In the genomic region with DNA sequence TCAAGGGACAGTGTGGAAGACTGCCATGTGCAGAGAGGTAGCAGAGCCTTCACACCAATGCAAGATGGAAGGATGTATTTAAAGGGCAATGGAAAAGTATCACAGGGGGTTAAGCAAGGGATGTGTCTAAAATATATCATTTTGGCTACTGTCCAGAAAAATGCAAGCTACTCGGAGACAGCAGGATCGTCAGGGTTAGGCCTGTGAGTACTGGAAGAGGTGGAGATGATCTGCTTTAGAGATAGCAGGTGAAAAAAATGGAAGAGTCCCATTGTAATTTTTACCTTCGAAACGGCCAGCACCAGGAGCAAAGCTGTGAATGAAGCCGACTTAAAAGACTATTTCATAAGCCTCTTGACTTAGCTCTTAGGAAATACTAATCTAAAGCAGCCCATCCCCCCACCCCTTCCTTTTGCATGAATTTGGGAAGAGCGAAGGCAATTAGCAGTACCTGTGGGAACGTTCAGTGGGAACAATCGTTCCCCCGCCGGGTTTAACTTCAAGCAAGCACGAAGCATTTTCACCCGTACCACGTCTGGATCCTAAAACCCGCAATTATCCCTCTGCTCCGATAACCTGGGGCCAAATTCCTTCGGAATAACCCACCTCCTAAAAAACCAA, we compare ENCODE assay signal across 8 mouse cellular contexts. TPM values are rescaled to one million over a fixed set of nuclear protein-coding genes. Genes with fewer than 3 reads are reported as not detected.
A peak's percentile ranks its signal among the peaks of the same experiment; 100 is the strongest.
DNase-seq lines count a peak whose midpoint lies in the region.

No protein-coding gene starts in this region.

- intact Hi-C loops in left cerebral cortex, postnatal 4 days (cut with DNase I): no loop called here

- peaks cover 29% of the 10 kb centered on the region for H3K36me3 ChIP-seq in hindbrain, embryonic 10.5 days
- peaks cover 32% of the 10 kb centered on the region for H3K36me3 ChIP-seq in midbrain, embryonic 10.5 days

- H3K27ac ChIP-seq in brown adipose tissue, adult 24 weeks (replicated peaks; ENCODE audit: low read depth, low read length): peak overlapping the region; percentile 94
- peak overlapping the region; percentile 99 for H3K27ac ChIP-seq in hindbrain, embryonic 10.5 days
- H3K27ac ChIP-seq in midbrain, embryonic 10.5 days (replicated peaks): peak overlapping the region; percentile 99

- H3K27me3 ChIP-seq in hindbrain, embryonic 10.5 days (ENCODE audit: insufficient read depth, poor library complexity, severe bottlenecking): no peaks in the 10 kb centered on the region
- H3K27me3 ChIP-seq in midbrain, embryonic 10.5 days (ENCODE audit: low read depth, poor library complexity, severe bottlenecking): no peaks in the 10 kb centered on the region

- WGBS in hindbrain, embryonic 10.5 days: 3% methylated on average over 16 of the region's 16 CpGs
- 4% methylated on average over 16 of the region's 16 CpGs for WGBS in midbrain, embryonic 10.5 days

- H3K4me3 ChIP-seq in brown adipose tissue, adult 24 weeks (ENCODE audit: insufficient read depth, low read depth, low read length): peak overlapping the region; percentile 99
- H3K4me3 ChIP-seq in hindbrain, embryonic 10.5 days: peak overlapping the region; percentile 97
- peak overlapping the region; percentile 98 for H3K4me3 ChIP-seq in midbrain, embryonic 10.5 days

- peak; percentile 7 for DNase-seq in left cerebral cortex, postnatal 4 days
- no peak for DNase-seq in left cerebral cortex, adult 9 months (ENCODE audit: low spot score in 2 of 2)
- DNase-seq in hindbrain, embryonic 10.5 days (ENCODE audit: low spot score): no peak
- DNase-seq in midbrain, embryonic 10.5 days (ENCODE audit: low spot score): no peak
- DNase-seq in urinary bladder, postnatal 14 days (ENCODE audit: low spot score): no peak
- DNase-seq in right cerebral cortex, postnatal 36 days (ENCODE audit: low spot score in 2 of 2): no peak
- no peak for DNase-seq in left cerebral cortex, adult 18-20 months (ENCODE audit: low spot score in 2 of 2)

- H3K4me1 ChIP-seq in brown adipose tissue, adult 24 weeks (ENCODE audit: control insufficient read depth, insufficient read depth, insufficient read length, low read length): peaks cover 7% of the 10 kb centered on the region; the same call in 1 of the 2 replicates
- peaks cover 22% of the 10 kb centered on the region for H3K4me1 ChIP-seq in hindbrain, embryonic 10.5 days (replicated peaks)
- peaks cover 31% of the 10 kb centered on the region for H3K4me1 ChIP-seq in midbrain, embryonic 10.5 days

- 0 out of 2 replicates have a peak, but pooled peaks cover 4% of the 10 kb centered on the region for H3K9me3 ChIP-seq in hindbrain, embryonic 10.5 days
- no peaks in the 10 kb centered on the region; the same call in 1 of the 2 replicates for H3K9me3 ChIP-seq in midbrain, embryonic 10.5 days (replicated peaks)

RNA-seq across cellular contexts. Expression of a gene that starts 0.9 kb away (rescaled TPM):
- 10 to 100 TPM; 71.8 to 73.7 TPM for total RNA-seq in left cerebral cortex, postnatal 4 days (2021)
- 11.1 and 13.0 TPM in 2 replicates for polyA plus RNA-seq in brown adipose tissue, adult 24 weeks (2012; ENCODE audit: insufficient read depth, insufficient read length, missing spikeins)
- 18.7 and 21.1 TPM in 2 replicates for polyA plus RNA-seq in hindbrain, embryonic 10.5 days (2016; fragmentation: Nextera tagmentation; extraction: Ambion mirVana)
- 19.0 and 20.9 TPM in 2 replicates for polyA plus RNA-seq in midbrain, embryonic 10.5 days (2016; fragmentation: Nextera tagmentation; extraction: Ambion mirVana)
- total RNA-seq in left cerebral cortex, adult 18-20 months (2021): 10 to 100 TPM; 54.9 to 57.5 TPM
